Mouse (Mus musculus): ENCODE measurements around the gene Ebf1. TPM values are rescaled to one million over a fixed set of nuclear protein-coding genes. Genes with fewer than 3 reads are reported as not detected.

The Ebf1 gene
- polyA plus RNA-seq, 1 experiment = 43.7 TPM

DNA sequence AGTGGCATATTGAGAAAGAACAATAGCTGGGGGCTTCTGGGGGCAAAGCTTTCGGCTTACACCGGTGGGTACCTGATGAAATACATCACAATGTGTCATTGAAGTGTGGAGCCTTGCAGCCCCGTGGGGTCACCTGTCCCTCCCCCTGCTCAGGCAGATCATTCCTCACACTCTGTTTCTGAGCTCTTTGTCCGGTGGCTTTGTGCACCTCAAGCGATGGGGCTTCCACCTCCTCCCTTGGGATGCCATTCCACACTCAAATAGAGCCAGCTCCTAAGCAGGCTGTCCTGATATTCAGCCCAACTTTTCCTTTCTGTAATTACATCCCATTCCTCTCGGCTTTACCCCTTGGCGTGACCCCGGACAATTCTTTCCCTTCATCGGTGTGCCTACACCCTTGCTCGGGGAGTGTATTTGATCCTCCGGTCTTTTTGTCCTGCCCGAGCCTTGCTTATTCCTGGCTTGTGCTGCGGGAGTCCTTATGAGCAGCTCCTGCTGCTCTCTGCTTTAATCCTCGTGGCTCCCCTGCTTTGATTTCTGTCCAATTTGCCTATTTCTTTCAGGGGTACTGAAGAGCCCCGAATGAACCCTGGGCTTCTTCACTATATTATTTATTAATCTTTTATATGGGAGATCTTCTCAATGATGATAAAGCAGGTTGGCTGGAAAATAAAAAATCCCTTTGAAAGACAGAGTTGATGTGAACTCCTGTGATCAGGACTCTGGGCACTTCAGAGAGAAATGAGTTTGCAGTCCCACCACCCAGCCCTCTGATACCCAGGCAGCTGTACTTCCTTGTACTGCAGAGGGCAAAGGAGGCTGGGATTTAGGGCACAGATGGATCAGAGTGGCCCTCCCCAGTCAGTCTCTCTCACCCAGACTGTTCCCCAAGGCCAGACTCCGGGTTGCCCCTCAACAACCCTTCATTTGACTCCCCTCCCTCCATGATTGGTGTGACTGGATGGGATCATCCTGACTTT, 160.5 kb downstream of the Ebf1 start:
- DNase-seq (ENCODE audit: low read depth) = no peak

DNA sequence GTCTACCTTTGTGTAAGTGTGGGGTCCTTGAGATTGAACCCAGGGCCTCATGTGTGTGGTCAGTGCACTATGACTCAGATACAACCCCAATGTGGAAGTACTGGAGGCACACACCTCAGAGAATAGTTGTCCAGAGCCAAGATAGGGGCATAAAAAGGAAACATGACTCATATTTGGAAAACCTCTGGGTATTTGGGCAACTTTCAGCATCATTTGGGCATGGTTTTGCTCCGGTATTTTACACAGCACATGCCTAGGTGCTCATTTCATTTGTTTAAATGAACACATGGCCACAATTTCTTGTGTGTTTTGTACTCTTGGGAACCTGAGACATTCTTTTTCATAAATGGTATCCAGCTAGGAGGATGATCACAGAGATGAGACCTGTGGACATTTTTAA, 161.9 kb downstream of the Ebf1 start:
- no peak for DNase-seq (ENCODE audit: low read depth)

DNA sequence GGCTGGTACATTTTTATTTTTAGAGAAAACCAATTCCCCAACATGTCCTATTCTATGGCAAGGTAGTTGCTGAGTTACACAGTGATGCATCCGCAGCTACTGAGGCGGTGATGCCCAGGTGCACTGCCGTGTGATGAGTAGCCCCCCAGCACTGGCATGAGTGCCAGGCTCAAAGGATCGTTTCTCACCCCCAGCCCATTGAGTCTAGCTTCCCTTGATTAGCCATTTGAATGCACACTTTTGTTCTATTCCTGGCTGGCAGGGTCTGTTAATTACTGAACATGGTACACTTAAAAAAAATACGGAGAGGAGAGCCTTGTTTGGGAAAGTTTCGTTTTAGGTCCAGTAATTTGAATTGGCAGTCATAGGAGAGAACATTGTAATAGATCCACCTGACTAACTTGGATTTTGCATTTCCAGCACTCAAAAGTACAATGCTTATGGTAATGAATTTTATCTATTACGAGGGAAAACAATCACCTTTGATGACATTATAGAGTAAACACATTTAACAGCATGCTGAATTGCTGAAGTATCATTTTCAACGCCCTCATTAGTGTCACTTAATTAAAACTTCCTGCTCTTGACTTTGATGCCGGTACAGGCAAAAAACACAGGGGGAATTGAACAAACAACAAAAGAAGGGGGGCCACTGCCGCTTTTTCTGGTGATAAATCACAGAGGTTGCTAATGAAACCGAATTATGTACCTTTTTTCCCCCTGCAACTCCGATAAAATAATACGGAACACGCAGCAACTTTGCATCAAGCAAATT, 167.3 kb downstream of the Ebf1 start:
- no peak for DNase-seq (ENCODE audit: low read depth)

DNA sequence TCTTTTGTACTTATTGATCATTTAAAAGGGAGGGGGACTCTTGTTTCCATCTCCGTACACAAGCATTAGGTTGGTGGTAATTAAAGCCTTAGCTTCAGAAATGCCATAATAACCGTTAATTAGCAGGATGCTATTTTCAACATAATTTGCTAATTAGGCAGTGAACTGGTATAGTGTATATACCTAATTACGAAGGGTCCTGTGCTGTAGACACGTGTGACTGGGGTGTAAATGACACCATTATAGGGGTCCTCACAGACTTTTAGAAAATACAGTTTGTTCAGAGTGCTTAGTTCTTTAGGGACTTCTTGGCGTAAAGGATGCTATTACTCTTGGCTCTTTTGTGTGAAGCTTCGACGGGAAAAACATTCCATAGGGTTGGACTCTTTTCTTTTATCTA, 167.9 kb downstream of the Ebf1 start:
- DNase-seq (ENCODE audit: low read depth) = no peak

DNA sequence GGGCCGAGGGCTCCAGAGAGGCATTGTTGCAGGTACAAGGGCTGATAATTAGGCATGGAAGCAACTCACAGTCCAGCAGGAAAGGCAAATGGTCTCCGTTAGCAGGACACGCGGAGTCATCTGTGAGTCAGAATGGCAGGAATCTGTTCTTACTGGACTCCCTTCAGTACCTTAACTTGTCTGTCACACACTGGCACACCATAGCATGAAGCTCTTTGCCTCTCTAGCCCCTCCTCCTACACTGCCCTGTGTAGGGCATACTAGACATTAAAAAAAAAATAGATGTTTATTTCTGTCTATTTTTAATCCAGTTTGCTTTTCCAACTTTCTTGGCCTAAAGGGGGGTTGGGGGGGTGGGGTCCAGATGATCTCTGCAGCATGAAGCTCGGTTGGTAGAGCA, 168.4 kb downstream of the Ebf1 start:
- DNase-seq (ENCODE audit: low read depth) = no peak

DNA sequence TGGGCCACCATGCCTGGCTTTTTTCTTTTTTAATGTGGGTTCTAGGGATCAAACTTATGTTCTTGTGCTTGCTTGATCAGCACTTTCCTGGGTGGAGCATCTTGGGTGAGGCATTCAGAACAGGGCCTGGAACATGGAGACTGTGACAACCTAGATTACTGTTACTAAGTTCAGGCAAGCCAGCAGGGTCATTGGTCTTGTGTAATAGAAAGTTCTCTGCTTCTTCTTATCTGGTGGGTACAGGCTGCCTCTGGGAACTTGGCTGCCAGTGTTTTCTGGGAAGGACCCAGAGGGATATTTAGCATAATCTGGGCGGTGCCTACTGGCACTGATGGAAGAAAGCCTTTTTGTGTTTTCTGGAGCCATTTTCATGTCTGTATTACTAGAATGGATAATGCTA, 170.9 kb downstream of the Ebf1 start:
- no peak for DNase-seq (ENCODE audit: low read depth)

DNA sequence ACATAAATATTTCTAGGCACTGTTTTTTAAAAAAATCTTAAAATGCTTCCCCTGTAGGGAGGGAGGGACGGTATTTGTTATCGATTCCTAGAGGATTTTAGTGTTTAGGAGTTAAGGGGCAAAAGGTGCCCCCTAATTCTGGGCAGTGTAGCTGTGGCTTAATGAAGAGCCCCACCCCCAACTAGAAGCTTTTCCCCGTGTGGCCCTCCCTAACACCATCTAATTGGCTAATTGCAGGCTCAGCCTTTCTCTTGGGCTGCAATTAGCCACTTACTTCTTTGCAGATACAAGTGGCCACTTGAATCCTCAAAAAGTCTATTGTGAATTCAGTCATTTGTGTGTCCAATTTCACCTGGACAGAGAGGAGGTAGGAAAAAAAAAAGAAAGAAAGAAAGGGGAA, 175.7 kb downstream of the Ebf1 start:
- no peak for DNase-seq (ENCODE audit: low read depth)

DNA sequence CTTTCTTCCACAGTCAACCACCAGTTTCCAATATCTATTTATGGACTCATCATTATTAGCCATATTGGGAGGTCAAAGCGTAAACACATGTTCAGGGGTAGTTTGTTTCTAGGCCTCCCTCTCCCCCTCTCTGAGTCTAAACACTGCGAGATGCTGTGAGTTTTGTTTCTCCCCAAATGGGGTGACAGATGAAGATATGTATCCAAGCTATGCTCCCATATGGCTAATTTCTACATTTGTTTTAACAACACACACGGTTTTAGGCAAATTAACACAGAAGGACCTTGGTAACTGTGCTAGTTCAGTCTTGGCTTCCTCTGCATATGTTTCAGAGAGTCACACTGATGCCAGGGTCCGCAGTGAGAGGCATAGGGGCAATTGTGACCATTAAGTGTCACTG, 177.8 kb downstream of the Ebf1 start:
- no peak for DNase-seq (ENCODE audit: low read depth)

DNA sequence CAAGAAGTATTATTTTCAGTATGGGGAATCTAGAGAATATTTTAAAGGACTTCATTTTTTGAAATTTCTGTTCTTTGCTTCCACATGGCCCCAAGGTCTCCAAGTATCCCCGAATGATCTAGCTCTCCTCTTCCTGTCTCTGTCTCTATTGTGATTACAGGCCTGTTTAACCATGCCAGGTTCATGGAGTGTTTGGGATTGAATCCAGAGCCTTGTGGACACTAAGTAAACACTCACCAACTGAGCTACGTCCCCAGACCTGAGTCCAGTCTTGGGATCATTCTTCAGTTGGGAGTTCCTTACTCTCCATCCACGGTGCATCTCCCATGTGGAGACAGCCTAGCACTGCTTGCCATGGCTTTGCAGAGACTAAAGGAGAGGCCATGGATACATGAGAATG, 178.7 kb downstream of the Ebf1 start:
- DNase-seq (ENCODE audit: low read depth) = no peak

DNA sequence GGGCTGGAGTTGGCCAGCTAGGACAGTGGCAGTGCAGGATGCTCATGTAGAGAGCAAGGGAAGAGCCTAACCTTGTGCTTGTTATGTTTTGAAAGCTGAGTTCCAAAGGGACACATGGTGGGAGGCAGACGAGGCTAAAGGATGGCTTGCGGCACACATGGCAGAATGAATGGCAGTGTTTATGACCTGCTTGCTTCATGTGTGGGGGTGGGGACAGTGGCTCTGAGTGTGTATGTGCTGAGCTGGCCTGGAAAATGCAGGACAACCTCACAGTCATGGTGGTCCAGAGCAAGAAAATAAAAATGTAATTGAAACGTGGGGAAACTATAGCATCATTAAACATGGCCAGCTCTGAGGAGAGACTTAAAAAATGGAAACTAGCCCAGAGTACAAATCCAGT, 181.2 kb downstream of the Ebf1 start:
- DNase-seq (ENCODE audit: low read depth) = no peak

DNA sequence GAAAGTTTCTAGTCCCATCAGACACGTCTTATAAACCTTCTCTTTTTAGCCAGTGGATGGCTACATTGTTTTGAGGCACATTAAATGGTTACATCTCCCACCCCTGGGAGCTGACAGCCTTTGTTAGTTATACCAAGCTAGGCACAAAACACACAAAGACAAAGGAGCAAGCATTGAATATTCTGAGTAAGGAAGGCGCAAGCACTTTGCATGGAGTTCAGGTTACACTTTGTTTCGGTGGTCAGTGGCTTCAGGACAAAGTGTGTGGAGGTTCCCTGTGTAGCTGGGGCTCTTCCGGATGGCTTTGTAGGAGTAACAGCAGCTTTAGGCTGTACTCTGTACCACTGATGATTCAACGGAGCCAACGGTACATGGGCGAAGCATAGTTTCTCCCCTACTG, 186.9 kb downstream of the Ebf1 start:
- DNase-seq (ENCODE audit: low read depth) = no peak

DNA sequence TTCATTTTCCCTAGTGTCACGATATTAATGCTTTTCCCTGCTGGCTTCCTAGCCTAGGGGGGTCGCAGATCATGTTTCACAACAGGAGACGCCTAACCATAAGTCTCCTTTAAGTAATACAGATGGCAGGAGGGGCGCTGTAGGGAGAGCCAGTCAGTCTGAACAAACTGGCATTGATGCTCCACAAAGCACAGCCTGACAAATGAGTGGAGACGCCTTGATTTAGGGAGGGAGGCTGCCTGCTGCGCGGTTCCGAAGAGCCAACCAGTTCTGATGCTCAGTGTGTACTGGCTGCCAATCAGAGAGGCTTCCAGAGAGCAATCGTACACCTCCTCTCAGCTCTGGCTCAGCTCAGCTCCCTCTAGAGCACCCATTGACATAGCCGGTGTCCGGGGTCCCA, 189.5 kb downstream of the Ebf1 start:
- no peak for DNase-seq (ENCODE audit: low read depth)

DNA sequence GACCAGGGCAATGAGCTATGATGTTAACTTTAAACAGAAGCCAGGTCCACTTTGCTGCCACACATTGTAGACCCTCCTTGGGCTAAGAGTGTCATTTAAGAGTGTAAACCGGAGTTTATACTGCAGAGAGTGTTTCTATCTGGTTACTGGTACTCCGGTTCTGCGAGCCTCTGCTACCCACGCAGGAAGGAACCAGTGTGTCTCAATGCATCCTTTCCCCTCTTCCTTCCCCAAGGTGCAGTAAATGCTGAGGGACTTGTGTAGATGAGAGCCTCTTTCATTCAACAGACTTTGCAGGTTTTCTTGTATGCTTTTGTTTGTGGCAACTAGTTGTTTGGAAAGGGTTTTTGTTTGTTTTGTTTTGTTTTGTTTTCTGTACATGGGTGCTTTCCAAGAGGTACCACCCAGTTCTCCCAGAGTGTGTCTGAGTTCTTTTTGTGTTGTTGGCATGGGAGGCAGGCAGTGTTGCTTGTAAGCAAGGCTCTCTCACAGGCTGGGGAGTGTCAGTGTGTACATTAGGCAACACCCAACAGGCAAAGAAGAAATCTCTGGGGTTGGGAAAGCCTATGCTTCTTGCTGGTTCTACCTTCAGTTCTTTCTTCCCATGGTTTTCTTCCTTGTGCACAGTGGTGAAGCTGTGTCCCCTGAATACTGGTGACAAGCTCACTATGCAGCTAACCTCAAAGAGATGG, 191.9 kb downstream of the Ebf1 start:
- no peak for DNase-seq (ENCODE audit: low read depth)

DNA sequence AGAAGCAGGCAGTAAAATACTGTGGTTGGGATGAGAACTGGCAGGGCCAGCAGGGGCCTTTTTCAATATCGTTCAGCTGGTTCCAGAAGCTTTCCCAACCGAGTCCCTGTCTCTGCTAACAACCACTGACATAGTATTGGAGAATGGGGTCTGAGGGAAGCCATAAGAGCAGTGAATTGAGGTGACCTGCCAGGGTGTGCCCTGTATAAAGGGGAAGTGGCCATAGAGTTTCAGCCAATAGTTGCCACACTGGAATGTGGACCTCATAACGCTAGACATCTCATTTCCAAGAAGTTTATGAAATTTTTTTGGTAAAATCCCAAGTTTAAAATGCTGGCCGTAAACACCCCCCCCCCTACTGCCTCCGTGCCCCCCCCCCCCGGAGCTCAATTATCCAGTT, 193.9 kb downstream of the Ebf1 start:
- no peak for DNase-seq (ENCODE audit: low read depth)

DNA sequence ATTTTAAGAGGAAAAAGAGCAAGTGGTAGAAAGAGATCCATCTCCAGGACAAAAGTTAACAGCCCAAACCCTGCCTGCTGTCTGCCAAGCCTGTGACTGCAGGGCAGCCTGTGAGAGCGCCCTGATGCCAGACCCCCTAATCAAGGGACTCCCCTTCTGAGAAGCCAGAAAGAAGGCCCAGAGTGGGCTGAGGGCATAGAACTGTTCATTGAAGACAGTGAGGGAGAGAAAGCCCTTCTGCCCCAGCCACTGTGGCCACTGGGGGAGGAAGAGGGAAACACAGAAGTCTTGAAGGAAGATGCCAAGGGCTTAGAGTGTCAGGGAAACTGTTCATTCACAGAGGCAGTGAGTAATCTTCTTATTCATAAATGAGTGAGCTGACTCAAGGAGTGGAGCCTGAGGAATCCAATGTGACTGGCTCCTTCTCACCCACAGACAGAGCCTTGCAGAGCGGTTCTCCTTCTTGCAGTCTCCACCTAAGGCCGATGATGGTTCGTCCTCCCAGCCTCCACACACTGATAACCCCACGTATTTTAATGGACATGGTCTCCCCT, 195.2 kb downstream of the Ebf1 start:
- no peak for DNase-seq (ENCODE audit: low read depth)

DNA sequence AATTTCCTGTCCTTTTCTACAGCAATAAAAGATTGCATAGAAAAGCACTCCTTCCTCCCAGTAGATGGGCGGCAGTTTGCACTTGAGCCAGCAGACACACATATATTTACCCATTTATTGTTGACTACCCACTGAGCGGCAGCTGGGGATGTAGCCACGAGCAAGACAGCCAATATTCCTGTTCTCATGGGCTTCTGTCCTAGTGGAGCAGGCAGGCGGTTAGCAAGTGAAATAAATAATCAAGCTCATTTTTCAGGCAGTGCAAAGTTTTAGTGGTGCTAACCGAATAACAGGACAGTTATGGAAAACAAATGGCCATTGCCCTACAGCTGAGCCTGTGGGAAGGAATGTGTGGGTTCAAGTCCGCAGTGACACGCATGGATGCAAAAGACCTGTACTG, 196.4 kb downstream of the Ebf1 start:
- no peak for DNase-seq (ENCODE audit: low read depth)

DNA sequence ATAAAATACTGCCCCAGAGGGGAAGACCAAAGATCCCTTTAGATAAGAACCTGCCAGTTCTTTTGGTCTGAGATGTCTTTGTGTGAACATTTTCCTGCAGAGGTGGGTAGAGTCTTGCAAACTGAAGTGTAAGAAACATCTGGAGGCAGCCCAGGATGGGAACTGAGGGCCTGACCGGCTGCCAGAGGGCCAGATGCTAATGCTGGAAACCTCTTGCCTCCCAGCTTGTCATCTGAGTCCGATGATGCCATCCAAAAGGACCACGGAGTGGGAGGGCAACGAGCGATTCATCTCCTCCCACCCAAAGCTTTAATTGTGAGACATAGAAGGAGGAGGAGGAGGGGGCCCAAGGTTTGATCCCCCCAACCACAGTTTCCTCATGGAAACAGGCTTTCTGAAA, 197.7 kb downstream of the Ebf1 start:
- no peak for DNase-seq (ENCODE audit: low read depth)

DNA sequence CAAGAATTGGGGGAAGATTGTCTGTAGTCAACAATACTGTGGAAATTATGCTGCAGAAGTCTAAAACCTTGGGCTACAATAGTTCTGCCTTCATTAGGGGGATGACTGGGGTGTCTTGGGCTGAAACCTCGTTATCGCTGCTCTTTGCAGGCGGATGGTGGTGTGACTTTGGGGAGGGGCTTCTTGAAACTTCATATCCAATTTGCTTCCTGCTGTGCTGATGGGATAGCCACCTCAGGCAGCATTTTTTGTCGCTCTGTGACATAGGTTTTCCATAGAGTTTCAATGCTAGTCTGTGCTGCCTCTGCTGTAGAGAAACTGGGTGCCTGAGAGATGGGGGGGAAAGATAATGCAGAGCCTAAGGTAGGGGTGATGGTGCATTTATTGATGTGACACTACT, 198.9 kb downstream of the Ebf1 start:
- no peak for DNase-seq (ENCODE audit: low read depth)

DNA sequence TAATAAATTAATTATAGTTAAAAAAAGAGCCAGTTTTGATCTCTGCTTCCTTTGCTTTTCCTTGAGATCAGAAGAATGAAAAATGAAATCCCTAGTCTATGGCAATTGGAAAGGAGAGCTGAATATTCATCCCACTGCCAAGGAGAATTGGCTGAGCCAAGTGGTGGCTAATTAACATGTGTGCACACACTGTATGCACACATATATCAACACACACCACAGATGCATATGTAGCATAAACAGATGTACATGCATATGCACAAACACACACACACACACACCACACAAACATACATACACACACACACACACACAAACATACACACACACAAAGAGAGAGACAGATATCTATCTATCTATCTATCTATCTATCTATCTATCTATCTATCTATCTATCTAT, 205.2 kb downstream of the Ebf1 start:
- DNase-seq (ENCODE audit: low read depth) = no peak

DNA sequence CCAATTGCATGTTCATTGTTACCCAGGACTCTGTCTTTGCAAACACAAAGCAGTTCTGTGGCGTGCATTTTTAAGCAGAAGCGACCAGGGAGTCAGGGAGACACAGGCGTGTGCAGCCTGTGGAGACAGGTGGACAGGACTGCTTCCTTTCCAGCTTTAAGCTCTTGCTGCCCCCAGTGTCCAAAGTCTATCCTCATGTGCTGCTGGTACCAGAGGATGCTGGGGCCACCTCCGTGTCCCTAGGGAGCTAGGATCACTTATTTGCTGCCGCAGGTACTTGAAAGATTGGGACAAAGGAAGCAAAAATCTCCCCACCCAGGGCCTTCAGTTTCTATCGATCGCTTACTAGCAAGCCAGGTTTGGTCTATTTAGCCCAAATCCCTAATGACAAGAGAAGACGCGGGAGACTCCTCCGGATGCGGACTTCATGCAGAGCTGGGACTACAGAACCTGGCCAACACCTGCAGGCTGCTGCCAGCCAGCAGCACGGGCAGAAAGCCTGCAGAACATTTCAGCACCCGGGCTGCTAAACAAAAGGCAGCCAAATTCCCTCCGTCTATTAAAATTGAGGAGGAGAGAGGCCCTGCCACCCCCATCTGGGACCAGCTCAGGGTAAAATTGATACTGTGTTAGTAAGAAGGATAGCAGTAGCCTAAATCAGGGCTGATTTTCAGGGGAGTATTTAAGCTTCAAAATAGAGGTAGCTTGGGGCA, 215.3 kb downstream of the Ebf1 start:
- no peak for DNase-seq (ENCODE audit: low read depth)

DNA sequence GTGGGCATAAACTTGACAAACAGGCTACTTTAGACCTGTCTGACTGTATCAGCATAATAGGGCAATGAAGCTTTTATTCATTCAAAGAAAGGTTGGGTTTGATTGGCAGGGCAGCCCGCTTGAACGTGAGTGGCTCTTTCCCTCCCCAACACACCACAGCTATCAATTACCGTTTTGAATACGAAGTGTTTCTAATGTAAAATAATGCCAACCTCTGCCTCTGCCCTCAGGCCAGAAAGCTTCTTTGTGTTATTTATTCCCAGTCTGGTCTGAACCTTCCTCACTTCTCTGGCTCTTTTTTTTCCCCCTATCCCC, 215.8 kb downstream of the Ebf1 start:
- no peak for DNase-seq (ENCODE audit: low read depth)

Measured in gonadal fat pad, adult 2 months (tissue).